Mouse (Mus musculus) embryonic facial prominence, embryonic 15.5 days (tissue): ENCODE measurements around the gene Dkk1. TPM values are rescaled to one million over a fixed set of nuclear protein-coding genes. Genes with fewer than 3 reads are reported as not detected.

Source experiments
- ATAC-seq: fragments of 200-750 bp; cut with Nextera tagmentation; 2 replicates; pipeline ENCODE4 v1.8.0; 2017; ENCODE audit warnings: low read depth, moderate TSS enrichment; ENCODE audit not compliant: insufficient number of reproducible peaks, low FRiP score, low TSS enrichment
- H3K27ac ChIP-seq: fragments of 300-500 bp; sonication (generic); replicated peaks from 2 replicates; pipeline ENCODE4 v1.5.1; 2015; ENCODE audit warnings: mild to moderate bottlenecking, inconsistent platforms
- H3K27me3 ChIP-seq: fragments of 300-500 bp; sonication (generic); 2 replicates; pipeline ENCODE4 v1.6.1; 2015; ENCODE audit warnings: inconsistent platforms
- H3K36me3 ChIP-seq: fragments of 300-500 bp; sonication (generic); 2 replicates; pipeline ENCODE4 v1.6.1; 2015; ENCODE audit warnings: mild to moderate bottlenecking, inconsistent platforms
- H3K4me1 ChIP-seq: fragments of 300-500 bp; sonication (generic); 2 replicates; pipeline ENCODE4 v1.6.1; 2015; ENCODE audit warnings: inconsistent platforms
- H3K4me2 ChIP-seq: fragments of 300-500 bp; sonication (generic); replicated peaks from 2 replicates; pipeline ENCODE4 v1.6.1; 2015; ENCODE audit warnings: mild to moderate bottlenecking, inconsistent platforms
- H3K4me3 ChIP-seq: fragments of 300-500 bp; sonication (generic); replicated peaks from 2 replicates; pipeline ENCODE4 v1.5.1; 2015; ENCODE audit warnings: mild to moderate bottlenecking, inconsistent platforms
- H3K9ac ChIP-seq: fragments of 300-500 bp; sonication (generic); 2 replicates; pipeline ENCODE4 v1.6.1; 2015; ENCODE audit warnings: inconsistent platforms
- H3K9me3 ChIP-seq: fragments of 300-500 bp; sonication (generic); replicated peaks from 2 replicates; pipeline ENCODE4 v1.6.1; 2016; ENCODE audit warnings: inconsistent platforms
- WGBS: fragments of 180-500 bp; shearing (Covaris S2); methylation state at CpG from one replicate; pipeline ENCODE4 v1.1.7; 2015; 5-methylcytosine and 5-hydroxymethylcytosine counted together
- polyA plus RNA-seq: library from polyadenylated mRNA; unstranded; fragments of >200 nt; fragmentation: Nextera tagmentation; extraction: Ambion mirVana; gene quantifications from 2 replicates; pipeline ENCODE4 v1.2.1, GENCODE M21; 2015

Gene Dkk1
- polyA plus RNA-seq, 1 experiment from 2014 or later, result 19.8 TPM

GRCm38 (mm10) chr19:30516771-30517170 is 32.7 kb downstream of the Dkk1 start:
- WGBS, result 54% methylated on average over 6 of the region's 6 CpGs
- no peaks in the 10 kb centered on the region for H3K27me3 ChIP-seq

GRCm38 (mm10) chr19:30510481-30510880 is 39.0 kb downstream of the Dkk1 start:
- Histone ChIP-seq H3K4me2 (no peak overlapping the region), H3K4me3 (no peak overlapping the region), H3K9me3 (no peaks in the 10 kb centered on the region), H3K27me3 (no peaks in the 10 kb centered on the region), H3K4me1 (no peaks in the 10 kb centered on the region), H3K27ac (no peak overlapping the region), H3K9ac (no peak overlapping the region), H3K36me3 (no peaks in the 10 kb centered on the region)
- WGBS, result 89% methylated on average over 4 of the region's 4 CpGs
- ATAC-seq, result no peak

More at GRCm38 (mm10) chr19:30516771-30517170, 32.7 kb downstream of the Dkk1 start:
- H3K4me2 ChIP-seq, result no peak overlapping the region
- no peaks in the 10 kb centered on the region for H3K9me3 ChIP-seq
- H3K9ac ChIP-seq, result no peak overlapping the region
- H3K36me3 ChIP-seq, result no peaks in the 10 kb centered on the region
- no peak overlapping the region for H3K27ac ChIP-seq
- ATAC-seq, result no peak
- no peak overlapping the region for H3K4me3 ChIP-seq
- no peaks in the 10 kb centered on the region for H3K4me1 ChIP-seq

GRCm38 (mm10) chr19:30505497-30505896 is 44.0 kb downstream of the Dkk1 start:
- no peaks in the 10 kb centered on the region for H3K9me3 ChIP-seq
- H3K9ac ChIP-seq, result no peak overlapping the region
- no peaks in the 10 kb centered on the region for H3K36me3 ChIP-seq
- no peak overlapping the region for H3K4me3 ChIP-seq
- H3K4me2 ChIP-seq, result no peak overlapping the region
- no peaks in the 10 kb centered on the region for H3K27me3 ChIP-seq
- 49% methylated on average over 5 of the region's 5 CpGs for WGBS
- no peaks in the 10 kb centered on the region for H3K4me1 ChIP-seq
- no peak for ATAC-seq
- no peak overlapping the region for H3K27ac ChIP-seq
